Mouse (Mus musculus) megakaryocyte, embryonic 14.5 days (primary cell): ENCODE measurements around the gene Clca2.

Experiments used
- FLI1 ChIP-seq: IDR thresholded peaks from 2 replicates; pipeline ENCODE4 v1.6.1; 2012; ENCODE audit warnings: low read length, inconsistent platforms, mixed read lengths
- GATA1 ChIP-seq: IDR thresholded peaks from 3 replicates; pipeline ENCODE4 v1.6.1; 2012; ENCODE audit warnings: mixed read lengths, low read length, inconsistent platforms, borderline replicate concordance

- TF ChIP-seq GATA1 (no peak), FLI1 (no peak)
Measured at GRCm38 (mm10) chr3:145049820-145050219, 49.4 kb downstream of the Clca2 start.
